Mouse (Mus musculus) heart, adult 2 months (tissue): ENCODE results near the gene Rsph6a.

Source experiments
- CTCF ChIP-seq: fragments of 200-600 bp; IDR thresholded peaks from 2 replicates; pipeline ENCODE4 v1.8.1; 2022; ENCODE audit warnings: antibody characterized with exemption, mild to moderate bottlenecking, moderate library complexity
- EP300 ChIP-seq: fragments of 200-500 bp; IDR thresholded peaks from 2 replicates; pipeline ENCODE4 v1.6.1; 2011; ENCODE audit warnings: low read depth, low read length, control low read depth; ENCODE audit not compliant: insufficient read depth
- POLR2A ChIP-seq: fragments of 200-500 bp; IDR thresholded peaks from 2 replicates; pipeline ENCODE4 v1.6.1; 2011; ENCODE audit warnings: mild to moderate bottlenecking, low read depth, low read length, control low read depth; ENCODE audit not compliant: insufficient read depth

GRCm38 (mm10) chr7:19021048-19021447 lies 33.4 kb upstream of the Rsph6a start:
- TF ChIP-seq CTCF, result no peak
- TF ChIP-seq POLR2A, result no peak
- no peak for TF ChIP-seq EP300
